Mouse (Mus musculus): Measurements from ENCODE around the gene Usf2. TPM values are rescaled to one million over a fixed set of nuclear protein-coding genes. Genes with fewer than 3 reads are reported as not detected.
"Not testable (repeated sequence)": the region's sequence is repeated elsewhere in the genome, so short reads cannot be mapped to it uniquely, and the experiment has no call there.

Gene Usf2
- polyA plus RNA-seq, 1 experiment from 2014 or later, result 18.1 TPM

GRCm38 (mm10) chr7:30942365-30942764, 14.2 kb downstream of the Usf2 start:
- H3K27ac ChIP-seq; H3K27me3 ChIP-seq (replicated peaks); H3K36me3 ChIP-seq; H3K9ac ChIP-seq; ATAC-seq; H3K4me2 ChIP-seq (replicated peaks); H3K4me3 ChIP-seq (replicated peaks); H3K4me1 ChIP-seq (replicated peaks); H3K9me3 ChIP-seq: not testable (repeated sequence)
- 38% methylated on average over 3 of the region's 3 CpGs for WGBS

- H3K4me3 ChIP-seq (replicated peaks); ATAC-seq; H3K36me3 ChIP-seq; H3K4me2 ChIP-seq (replicated peaks); H3K27me3 ChIP-seq (replicated peaks); H3K9ac ChIP-seq; H3K27ac ChIP-seq; H3K4me1 ChIP-seq (replicated peaks); H3K9me3 ChIP-seq: not testable (repeated sequence)
- WGBS, result 81% methylated on average over 1 of the region's 1 CpGs
Observed at GRCm38 (mm10) chr7:30940070-30940469, 16.5 kb downstream of the Usf2 start.

- not testable (repeated sequence) for H3K27ac ChIP-seq; H3K4me1 ChIP-seq (replicated peaks); H3K4me3 ChIP-seq (replicated peaks); H3K36me3 ChIP-seq; H3K4me2 ChIP-seq (replicated peaks); H3K9me3 ChIP-seq; ATAC-seq; H3K9ac ChIP-seq; H3K27me3 ChIP-seq (replicated peaks)
- WGBS, result 70% methylated on average over 6 of the region's 6 CpGs
Observed at GRCm38 (mm10) chr7:30935422-30936099, 21.0 kb downstream of the Usf2 start.

GRCm38 (mm10) chr7:30924581-30924980, 32.0 kb downstream of the Usf2 start, which contains the start of gene Hamp2:
Gene Hamp2 (minus strand): TSS chr7:30924681.
- H3K9me3 ChIP-seq; H3K9ac ChIP-seq; H3K27me3 ChIP-seq (replicated peaks); H3K4me1 ChIP-seq (replicated peaks); H3K4me2 ChIP-seq (replicated peaks); H3K4me3 ChIP-seq (replicated peaks); H3K27ac ChIP-seq; H3K36me3 ChIP-seq; ATAC-seq: not testable (repeated sequence)
- 73% methylated on average over 2 of the region's 2 CpGs for WGBS

GRCm38 (mm10) chr7:30924071-30924470, 32.5 kb downstream of the Usf2 start:
- no peak overlapping the region for H3K4me2 ChIP-seq (replicated peaks)
- H3K4me1 ChIP-seq (replicated peaks), result no peaks in the 10 kb centered on the region
- no peak overlapping the region for H3K4me3 ChIP-seq (replicated peaks)
- WGBS, result 62% methylated on average over 3 of the region's 3 CpGs
- no peaks in the 10 kb centered on the region for H3K36me3 ChIP-seq
- H3K9me3 ChIP-seq, result no peaks in the 10 kb centered on the region
- no peak overlapping the region for H3K27ac ChIP-seq
- H3K9ac ChIP-seq, result no peak overlapping the region
- no peak for ATAC-seq
- H3K27me3 ChIP-seq (replicated peaks), result no peaks in the 10 kb centered on the region

- WGBS, result 50% methylated on average over 3 of the region's 3 CpGs
- not testable (repeated sequence) for ATAC-seq; H3K9me3 ChIP-seq; H3K27me3 ChIP-seq (replicated peaks); H3K4me2 ChIP-seq (replicated peaks); H3K9ac ChIP-seq; H3K27ac ChIP-seq; H3K4me3 ChIP-seq (replicated peaks); H3K36me3 ChIP-seq; H3K4me1 ChIP-seq (replicated peaks)
Observed at GRCm38 (mm10) chr7:30922490-30922889, 34.1 kb downstream of the Usf2 start.

- 56% methylated on average over 3 of the region's 3 CpGs for WGBS
- H3K4me3 ChIP-seq (replicated peaks), result no peak overlapping the region
- H3K4me2 ChIP-seq (replicated peaks), result no peak overlapping the region
- no peaks in the 10 kb centered on the region for H3K4me1 ChIP-seq (replicated peaks)
- no peak; the same call in 1 of the 2 replicates for ATAC-seq
- no peaks in the 10 kb centered on the region for H3K9me3 ChIP-seq
- no peak overlapping the region for H3K27ac ChIP-seq
- no peaks in the 10 kb centered on the region for H3K36me3 ChIP-seq
- no peak overlapping the region for H3K9ac ChIP-seq
- H3K27me3 ChIP-seq (replicated peaks), result no peaks in the 10 kb centered on the region
Observed at GRCm38 (mm10) chr7:30920217-30920616, 36.4 kb downstream of the Usf2 start.

GRCm38 (mm10) chr7:30917219-30917618, 39.4 kb downstream of the Usf2 start:
- Histone ChIP-seq H3K36me3 (no peaks in the 10 kb centered on the region), H3K9me3 (no peaks in the 10 kb centered on the region), H3K27me3 (replicated peaks) (no peaks in the 10 kb centered on the region), H3K27ac (no peak overlapping the region), H3K4me1 (replicated peaks) (0 out of 2 replicates have a peak, but pooled peaks cover 2% of the 10 kb centered on the region), H3K4me3 (replicated peaks) (no peak overlapping the region), H3K4me2 (replicated peaks) (no peak overlapping the region), H3K9ac (no peak overlapping the region)
- no peak; the same call in 1 of the 2 replicates for ATAC-seq
- WGBS, result 44% methylated on average over 4 of the region's 4 CpGs

- H3K4me2 ChIP-seq (replicated peaks), result no peak overlapping the region
- no peaks in the 10 kb centered on the region for H3K36me3 ChIP-seq
- H3K9ac ChIP-seq, result no peak overlapping the region
- no peak overlapping the region for H3K4me3 ChIP-seq (replicated peaks)
- no peak overlapping the region for H3K27ac ChIP-seq
- no peaks in the 10 kb centered on the region for H3K9me3 ChIP-seq
- H3K27me3 ChIP-seq (replicated peaks), result no peaks in the 10 kb centered on the region
- H3K4me1 ChIP-seq (replicated peaks), result 0 out of 2 replicates have a peak, but pooled peaks cover 2% of the 10 kb centered on the region
- 32% methylated on average over 6 of the region's 6 CpGs for WGBS
- ATAC-seq, result no peak
Observed at GRCm38 (mm10) chr7:30916713-30917112, 39.9 kb downstream of the Usf2 start.

- H3K4me1 ChIP-seq (replicated peaks), result 0 out of 2 replicates have a peak, but pooled peaks cover 2% of the 10 kb centered on the region
- H3K4me3 ChIP-seq (replicated peaks), result no peak within 1 kb of the TSS
- no peaks in the 10 kb centered on the region for H3K27me3 ChIP-seq (replicated peaks)
- WGBS, result 75% methylated on average over 8 of the region's 8 CpGs
- no peaks in the 10 kb centered on the region for H3K36me3 ChIP-seq
- no peaks in the 10 kb centered on the region for H3K9me3 ChIP-seq
- no peak within 1 kb of the TSS for H3K9ac ChIP-seq
- H3K4me2 ChIP-seq (replicated peaks), result no peak within 1 kb of the TSS
- no peak for ATAC-seq
- H3K27ac ChIP-seq, result no peak within 1 kb of the TSS
Observed at GRCm38 (mm10) chr7:30914732-30915131, 41.9 kb downstream of the Usf2 start, which contains the start of gene Mag. Gene Mag (minus strand): TSS chr7:30914873.

GRCm38 (mm10) chr7:30909773-30910172, 46.8 kb downstream of the Usf2 start:
- no peaks in the 10 kb centered on the region for H3K9me3 ChIP-seq
- ATAC-seq, result no peak
- H3K9ac ChIP-seq, result no peak overlapping the region
- 0 out of 2 replicates have a peak, but pooled peaks cover 9% of the 10 kb centered on the region for H3K4me1 ChIP-seq (replicated peaks)
- no peaks in the 10 kb centered on the region for H3K36me3 ChIP-seq
- H3K27me3 ChIP-seq (replicated peaks), result no peaks in the 10 kb centered on the region
- no peak overlapping the region for H3K27ac ChIP-seq
- H3K4me3 ChIP-seq (replicated peaks), result no peak overlapping the region
- H3K4me2 ChIP-seq (replicated peaks), result no peak overlapping the region
- 69% methylated on average over 6 of the region's 6 CpGs for WGBS

- H3K9me3 ChIP-seq, result no peaks in the 10 kb centered on the region
- H3K9ac ChIP-seq, result no peak overlapping the region
- peak overlapping the region; percentile 62 for H3K4me2 ChIP-seq (replicated peaks)
- 0 out of 2 replicates have a peak, but pooled peaks cover 7% of the 10 kb centered on the region for H3K4me1 ChIP-seq (replicated peaks)
- WGBS, result 17% methylated on average over 17 of the region's 17 CpGs
- peak overlapping the region; percentile 9; the same call in 1 of the 2 replicates for H3K4me3 ChIP-seq (replicated peaks)
- no peaks in the 10 kb centered on the region for H3K36me3 ChIP-seq
- H3K27ac ChIP-seq, result no peak overlapping the region
- 0 out of 2 replicates have a peak, but pooled peaks have one; percentile 9 for ATAC-seq
- no peaks in the 10 kb centered on the region for H3K27me3 ChIP-seq (replicated peaks)
Observed at GRCm38 (mm10) chr7:30908992-30909431, 47.6 kb downstream of the Usf2 start.
